Mouse (Mus musculus): Measurements from ENCODE around the gene Col4a1.

Gene Col4a1

DNA sequence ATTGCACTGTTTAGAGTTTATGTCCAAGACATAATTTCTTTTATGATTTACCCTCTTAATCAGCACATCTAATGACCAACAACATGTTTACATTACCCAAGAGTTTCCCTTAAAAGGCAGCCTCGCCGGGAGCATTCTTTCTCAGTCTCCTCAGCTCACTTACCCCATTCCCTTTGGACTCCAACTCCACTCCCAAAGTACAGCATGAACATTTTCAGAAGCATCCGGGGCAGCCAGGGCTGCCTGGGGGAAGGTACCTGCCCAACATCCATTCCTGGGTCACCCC is 13.4 kb downstream of the Col4a1 start:
- no peak for DNase-seq (ENCODE audit: low read depth, low spot score)

DNA sequence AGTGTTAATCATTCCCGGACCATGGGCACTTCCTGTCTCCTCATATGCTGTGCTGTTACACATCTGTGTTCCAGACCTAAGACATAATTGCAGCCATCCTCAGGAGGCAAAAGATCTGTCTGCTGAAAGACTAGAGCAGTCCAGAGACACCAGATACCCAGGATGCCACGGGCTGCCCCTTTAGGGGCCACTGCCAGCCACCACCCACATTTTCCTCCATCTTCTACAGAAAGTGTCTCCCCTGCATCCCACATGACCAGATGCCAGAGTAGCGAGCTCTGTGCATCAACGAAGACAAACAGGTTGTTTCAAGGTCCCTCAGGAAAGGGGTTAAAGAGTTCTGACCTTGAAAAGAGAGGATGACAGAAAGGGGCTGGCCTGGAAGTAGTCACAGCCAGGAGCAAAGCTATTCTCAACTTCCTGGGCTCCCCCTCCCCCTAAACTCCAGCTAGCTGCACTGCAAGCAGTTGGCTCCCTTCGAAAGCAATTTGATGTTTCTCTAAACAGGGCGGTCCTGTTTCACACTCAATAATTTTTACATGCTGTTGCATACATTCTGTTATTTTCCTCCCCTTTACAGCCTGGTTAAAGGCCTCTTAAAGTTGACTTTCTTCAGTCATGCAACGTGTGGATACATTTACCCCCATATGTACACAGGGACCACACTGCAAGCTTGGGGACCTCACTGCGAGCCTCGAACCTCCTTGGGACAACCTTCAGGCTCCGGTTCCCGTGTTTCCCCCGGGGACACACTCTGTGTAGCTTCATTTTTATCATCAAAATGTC is 13.9 kb downstream of the Col4a1 start:
- no peak for DNase-seq (ENCODE audit: low read depth, low spot score)

DNA sequence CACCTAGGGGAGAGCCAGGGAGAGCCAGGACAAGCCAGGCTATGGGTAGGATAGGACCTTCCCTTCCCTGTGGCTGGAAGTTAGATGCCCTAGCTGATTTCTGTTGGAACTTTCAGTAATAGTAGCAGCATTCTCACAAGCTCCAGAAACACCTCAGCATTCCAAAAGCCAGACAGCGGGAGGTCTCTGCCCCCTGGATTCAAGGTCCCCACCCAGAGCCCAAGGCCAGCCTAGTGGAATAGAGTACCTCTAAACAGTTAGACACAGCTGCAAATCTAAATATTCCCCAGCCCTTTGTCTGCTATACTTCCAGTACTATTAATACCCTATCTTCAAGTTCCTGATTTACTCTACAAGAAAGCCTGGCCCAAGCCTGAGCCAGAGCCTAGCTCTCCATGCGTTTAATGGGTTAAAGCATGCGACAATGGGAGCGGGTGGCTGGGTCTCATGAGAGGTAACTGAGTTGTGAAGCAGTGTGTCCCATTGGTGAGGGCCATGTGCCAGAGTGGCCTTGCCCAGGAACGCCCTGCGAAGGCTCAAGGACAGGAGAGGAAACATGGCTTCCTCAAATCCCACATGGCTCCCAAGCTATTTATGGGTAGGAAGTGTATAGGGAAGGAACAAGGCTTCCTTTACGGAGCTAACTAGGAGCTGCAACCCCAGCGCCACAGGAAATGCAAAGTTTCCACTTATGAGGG is 15.3 kb downstream of the Col4a1 start:
- DNase-seq (ENCODE audit: low read depth, low spot score), result no peak

DNA sequence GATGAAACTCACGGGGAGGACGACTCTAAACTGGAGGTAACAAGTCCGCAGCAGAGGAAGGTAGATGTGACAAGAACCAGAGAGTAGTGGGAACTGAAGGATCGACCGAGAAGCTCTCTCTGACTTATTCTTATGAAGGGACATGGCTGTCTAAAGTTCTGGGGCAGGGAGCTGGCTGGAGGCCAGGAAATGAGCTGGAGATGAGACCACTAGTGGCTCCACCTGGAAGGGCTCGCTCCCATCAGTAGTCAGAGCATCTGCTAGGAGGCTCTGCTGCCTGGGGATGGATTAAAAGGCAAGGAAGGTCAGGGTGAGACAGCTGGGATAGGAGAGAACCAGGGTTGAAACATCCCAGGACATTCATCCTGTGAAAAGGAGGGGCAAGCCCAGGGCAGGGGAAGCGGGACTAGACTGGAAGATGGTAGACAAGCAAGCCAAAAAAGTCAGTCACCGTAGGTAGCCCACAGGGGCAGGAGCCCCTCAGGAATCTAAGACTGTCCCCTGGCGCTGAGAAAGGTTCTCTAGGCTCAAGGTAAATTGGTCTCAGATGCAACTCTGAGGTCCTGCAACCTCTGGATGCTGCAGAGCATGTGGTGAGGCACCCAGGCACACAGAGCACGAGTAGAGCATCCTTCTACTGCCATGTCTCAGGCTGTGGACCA is 16.2 kb downstream of the Col4a1 start:
- DNase-seq (ENCODE audit: low read depth, low spot score), result no peak

DNA sequence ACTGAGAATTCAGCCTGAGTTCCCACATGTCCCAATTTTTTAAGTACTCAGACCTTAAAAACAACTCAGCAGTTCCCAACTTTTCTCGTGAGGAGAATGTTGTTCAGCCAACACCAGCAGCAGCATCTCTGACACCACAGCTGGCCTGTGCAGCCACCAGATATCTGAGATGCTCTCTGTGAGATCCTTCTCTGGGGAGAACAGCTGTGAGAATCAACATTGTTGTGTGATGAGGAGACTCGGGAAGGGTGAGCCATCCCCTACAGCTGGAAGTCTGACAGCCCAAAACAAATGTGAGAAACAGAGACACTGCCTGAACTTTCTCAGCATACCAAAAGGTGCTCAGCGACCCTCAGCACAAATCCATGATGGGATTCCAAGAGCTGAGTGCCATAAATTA is 20.0 kb downstream of the Col4a1 start:
- DNase-seq (ENCODE audit: low read depth, low spot score), result no peak

DNA sequence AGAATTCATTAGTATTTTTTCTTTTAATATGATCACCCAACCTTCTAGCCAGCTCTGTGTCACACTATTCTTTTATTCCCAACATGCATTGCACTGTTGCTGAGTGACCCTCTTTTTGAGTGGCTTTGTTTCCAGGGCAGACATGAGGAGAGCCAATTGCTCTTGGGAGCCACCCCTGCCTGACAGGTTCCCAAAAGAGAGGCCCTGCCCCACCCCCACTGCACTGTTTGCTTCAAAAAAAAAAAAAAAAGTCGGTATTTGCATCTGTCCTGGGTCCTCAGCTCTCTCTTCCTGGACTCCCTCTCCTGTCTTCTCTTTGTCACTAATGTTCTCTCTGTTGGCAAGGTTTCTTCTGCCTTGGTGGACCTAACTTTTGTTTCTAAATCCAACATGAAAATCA is 22.1 kb downstream of the Col4a1 start:
- no peak for DNase-seq (ENCODE audit: low read depth, low spot score)

DNA sequence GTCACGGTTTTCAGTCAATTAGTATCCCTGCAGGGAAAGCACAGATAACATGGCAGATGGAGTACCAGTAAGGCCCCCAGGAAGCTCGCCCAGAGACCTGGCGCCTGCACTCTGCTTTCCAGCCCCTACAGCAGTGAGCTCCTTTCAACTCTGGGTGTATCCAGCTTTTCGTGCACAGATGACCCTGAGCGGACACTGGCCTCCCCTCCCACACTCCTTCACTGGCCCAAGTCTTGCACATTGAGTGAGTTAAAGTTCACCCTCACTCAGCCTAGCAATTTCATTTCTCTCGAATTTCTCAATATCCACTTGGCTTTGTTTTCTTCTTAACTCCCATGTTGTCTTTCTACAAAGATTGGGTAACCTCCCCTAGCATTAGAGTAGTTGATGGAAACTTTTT is 24.3 kb downstream of the Col4a1 start:
- no peak for DNase-seq (ENCODE audit: low read depth, low spot score)

DNA sequence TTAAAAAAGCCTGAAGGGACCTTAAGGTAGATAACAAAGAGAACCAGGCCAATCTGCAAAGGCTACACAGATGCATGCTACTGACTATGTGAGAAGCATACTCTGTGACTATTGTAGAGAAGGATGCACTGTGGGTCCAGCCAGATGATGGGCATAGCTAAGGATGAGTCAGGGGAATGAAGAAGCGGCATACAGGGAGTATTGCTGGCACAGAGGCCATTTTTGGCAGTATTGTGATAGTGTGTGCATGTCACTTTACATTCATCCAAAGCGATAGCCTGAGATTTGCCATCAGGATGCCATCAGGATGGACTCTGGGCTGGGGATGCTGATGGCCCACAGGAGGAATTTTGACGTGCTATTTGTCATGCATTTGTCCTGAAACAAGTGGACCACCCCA is 25.5 kb downstream of the Col4a1 start:
- DNase-seq (ENCODE audit: low read depth, low spot score), result no peak

DNA sequence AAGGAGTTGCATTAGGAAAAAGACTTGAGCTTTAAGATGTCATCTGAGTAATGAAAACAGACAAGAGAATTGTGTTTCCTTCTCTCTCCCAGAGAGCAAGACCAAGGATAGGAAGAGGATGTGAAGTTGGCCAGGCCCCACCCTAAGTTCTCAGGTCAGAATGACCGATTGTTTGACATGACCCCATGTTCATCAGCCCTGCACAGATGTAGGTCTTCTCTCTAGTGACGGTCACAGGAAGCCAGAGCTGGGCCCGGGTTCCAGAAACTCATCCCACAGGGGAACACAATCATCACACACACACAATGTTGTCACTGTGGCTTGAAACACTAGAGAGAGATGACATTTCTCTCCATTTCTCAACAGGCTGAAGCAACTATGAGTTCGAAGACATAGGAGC is 27.2 kb downstream of the Col4a1 start:
- DNase-seq (ENCODE audit: low read depth, low spot score), result no peak

DNA sequence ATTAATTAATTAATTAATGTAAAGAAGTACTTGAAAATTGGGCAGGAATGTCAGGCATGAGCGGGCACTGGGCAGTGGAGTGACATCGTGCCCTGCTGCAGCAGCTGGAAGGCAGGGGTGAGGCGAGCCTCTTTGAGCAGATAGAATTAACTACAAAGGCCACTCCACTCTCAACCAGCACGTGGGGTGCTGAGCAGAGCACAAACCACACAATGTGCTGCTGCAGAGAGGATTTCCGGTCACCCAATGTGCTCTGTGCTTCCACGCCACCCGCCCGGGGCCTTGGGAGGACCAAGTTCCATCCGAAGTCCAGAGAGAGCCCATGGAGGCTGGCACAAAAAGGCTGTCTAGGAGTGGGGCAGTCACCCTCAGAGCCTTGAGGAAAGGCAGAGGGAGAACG is 29.4 kb downstream of the Col4a1 start:
- no peak for DNase-seq (ENCODE audit: low read depth, low spot score)

DNA sequence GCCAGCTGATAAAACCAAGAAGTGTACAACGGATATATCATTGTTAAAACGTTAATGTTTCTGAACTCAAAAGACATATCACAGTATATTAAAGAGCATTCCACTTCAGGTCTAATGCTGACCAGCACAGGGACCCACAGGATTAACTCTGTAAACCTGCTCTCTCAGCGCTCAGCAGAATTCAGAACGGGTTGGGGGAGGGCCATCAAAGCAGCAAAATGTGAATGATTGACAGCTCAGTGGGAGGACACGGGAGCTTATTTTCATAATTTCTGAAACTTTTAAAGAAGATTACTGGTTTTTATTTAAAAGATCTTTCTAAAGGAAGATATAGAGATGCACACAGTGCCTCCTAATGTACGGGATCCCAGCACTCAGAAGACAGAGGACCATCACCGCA is 29.9 kb downstream of the Col4a1 start:
- DNase-seq (ENCODE audit: low read depth, low spot score), result no peak

DNA sequence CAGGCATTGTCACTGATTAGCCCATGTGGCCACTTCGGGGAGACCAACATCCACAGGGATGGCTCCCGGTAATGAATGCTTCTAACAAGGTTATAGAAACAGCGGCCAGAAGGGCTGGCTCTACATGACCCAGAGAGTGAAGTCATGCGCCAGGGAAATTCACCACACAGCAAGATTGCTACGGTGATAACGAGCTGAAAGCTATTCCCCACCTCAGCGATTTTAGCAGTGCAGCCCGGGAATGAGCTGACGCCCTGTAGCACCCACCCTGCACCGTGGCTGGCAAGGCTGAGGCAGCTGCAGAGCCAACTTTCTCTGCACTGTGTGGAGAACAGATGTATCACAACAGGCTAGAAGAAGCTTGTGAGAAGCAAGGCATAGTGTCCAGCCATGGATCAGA is 30.5 kb downstream of the Col4a1 start:
- peak; percentile 31 for DNase-seq (ENCODE audit: low read depth, low spot score)

DNA sequence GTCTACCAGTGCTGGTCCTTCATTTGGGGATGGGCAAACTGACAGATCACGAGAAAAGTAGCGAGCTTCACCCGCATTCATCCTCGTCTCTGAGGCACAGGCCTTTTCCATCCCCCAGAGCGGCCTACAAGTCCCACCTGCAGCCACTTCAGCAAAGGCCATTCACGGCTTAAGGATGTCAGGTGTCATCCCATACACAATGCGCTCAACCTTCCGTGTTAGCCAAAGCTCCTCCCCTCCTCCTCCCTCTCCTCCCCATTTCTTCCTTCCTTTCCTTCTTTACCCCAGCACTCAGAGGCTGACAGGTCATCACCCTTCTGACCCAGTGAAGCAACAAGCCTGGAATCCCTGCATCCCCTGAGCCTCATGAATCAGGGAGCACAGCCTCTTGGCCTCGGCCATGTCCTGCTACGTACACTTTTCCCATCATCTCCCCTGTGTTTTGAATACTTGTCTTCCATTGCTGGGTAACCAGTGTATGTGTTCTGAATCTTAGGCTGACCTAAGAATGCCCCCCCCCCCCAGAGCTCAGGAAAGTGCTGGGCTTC is 31.8 kb downstream of the Col4a1 start:
- no peak for DNase-seq (ENCODE audit: low read depth, low spot score)

DNA sequence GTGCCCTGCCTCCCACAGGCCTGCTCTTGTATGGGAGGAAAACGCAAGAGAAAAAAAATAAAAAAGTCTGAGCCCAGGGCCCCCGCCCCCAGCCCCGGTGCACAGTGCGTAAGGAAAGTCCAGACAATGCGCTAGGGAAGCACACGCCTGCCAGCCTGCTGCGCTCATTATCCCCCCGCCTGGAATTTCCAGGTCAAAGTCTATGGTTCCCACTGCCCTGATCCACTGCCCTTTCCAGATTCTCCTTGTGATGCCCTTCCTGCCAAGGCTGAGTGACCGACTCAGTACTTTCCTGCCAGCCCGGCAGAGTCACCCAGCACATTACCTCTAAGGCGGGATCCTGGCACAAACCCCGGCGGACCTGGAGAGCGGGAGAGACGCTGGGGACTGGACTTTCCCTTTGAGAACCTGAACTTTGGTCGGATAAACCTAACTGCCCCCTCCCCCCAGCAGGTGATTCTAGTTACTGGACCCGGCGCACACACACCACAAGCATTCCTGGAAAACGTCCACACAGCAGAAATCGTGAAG is 33.3 kb downstream of the Col4a1 start:
- DNase-seq (ENCODE audit: low read depth, low spot score), result no peak

DNA sequence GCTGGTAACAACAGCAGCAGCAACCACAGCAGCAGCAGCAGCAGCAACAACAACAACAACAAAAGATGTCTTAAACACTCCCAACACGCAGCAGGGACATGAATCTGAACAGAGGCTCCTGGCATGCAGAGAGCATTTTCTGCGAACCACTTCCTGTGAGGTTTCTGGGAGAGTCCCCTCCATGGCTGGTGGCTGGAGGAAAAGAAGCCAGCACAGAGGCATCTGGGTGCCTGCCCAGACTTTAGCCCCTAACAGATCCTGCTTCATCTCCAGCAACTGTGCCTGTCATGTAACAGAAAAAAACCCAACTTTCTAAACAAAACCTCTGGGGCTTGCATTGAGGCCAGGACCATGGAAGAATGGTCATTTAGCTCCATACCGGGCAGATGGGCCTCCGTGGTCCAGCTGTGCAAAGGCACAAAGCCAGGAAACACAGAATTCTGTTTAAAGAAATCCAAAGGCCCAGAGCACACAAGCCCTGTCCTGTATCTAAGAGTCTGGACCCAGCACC is 34.5 kb downstream of the Col4a1 start:
- DNase-seq (ENCODE audit: low read depth, low spot score), result no peak

DNA sequence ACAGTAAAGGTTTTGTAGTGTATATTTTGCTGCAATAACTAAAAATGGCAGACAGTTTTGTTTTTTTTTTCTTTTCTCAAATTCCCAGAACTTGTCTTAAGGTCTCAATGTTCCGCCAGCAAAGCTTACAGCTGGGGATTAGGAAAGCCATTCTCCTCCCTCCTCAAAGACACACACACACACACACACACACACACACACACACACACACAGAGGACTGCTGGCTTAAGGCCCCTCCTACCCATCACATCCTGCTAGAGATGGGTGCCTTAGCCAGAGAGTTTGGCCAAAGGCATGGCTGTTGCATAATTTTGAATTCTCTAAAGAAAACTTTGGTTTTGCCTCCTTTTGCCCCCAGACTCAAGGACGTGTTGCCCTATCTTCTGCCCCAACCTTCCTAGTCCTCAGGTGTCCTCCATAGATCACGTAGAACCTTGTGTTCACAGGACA is 35.0 kb downstream of the Col4a1 start:
- DNase-seq (ENCODE audit: low read depth, low spot score), result peak; percentile 9

DNA sequence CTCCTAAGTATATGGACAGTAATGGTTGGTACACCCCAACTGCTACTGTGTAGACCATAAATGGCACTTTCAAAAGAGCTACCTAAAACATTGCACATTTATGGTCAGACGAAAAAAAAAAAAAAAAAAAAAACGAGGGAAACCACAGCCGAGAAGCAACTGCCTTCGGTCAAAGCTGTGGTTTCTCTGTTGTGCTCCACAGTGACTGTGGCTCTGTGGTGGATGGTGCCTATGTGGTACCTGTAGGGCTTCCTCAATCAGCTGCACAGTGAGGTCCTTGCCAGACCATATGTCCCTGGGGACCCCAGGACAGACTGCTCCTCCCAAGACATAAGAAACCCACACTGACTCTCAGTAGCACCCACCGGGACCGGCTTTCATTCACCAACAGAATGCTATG is 36.3 kb downstream of the Col4a1 start:
- no peak for DNase-seq (ENCODE audit: low read depth, low spot score)

DNA sequence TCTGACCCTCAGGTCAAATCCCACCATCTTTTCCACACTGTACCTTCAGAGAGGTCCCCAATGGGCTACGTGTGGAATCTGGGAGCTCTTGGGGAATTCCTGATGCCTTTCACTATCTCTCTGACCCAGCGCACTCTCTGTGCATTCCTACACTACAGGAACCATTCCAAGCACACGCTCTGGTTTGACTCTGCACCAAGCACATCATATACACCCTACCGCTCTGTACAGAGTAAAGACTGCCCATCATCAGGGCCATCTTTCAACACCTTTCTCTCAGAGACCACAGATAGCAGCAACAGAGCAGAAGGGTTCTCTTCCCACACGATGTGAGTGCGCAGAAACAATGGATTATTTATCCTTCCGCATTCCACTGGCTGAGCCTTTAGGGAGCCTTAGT is 38.2 kb downstream of the Col4a1 start:
- DNase-seq (ENCODE audit: low read depth, low spot score), result no peak

DNA sequence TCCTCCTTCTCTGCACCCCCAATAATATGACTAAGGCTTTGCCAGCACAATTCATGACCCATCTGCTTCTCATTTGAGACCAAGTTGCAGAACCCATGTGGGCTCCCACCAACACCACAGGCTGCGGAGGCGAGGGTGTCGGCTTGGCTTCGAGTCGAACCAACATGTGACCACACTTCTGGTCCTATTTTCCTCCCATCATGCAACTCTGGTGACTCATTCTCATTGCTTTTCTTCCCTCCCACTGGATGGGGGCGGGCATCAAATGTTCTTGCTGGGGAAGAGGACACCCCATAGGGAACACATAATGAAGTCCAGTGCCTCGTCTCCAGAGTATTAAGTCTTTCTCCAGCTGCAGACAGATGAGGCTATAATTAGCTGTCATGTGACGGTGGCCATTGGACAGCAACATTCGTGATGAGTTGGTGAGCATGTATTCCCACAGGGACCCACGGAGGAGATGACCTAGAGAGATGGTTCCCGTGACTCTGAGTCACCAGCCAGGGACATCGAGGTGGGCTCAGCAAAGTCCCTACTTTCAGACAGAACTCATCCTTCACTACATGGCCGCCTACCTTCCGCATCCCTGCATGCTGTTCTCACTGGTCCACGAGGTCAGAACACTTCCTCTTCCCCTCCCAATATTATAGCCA is 39.0 kb downstream of the Col4a1 start:
- DNase-seq (ENCODE audit: low read depth, low spot score), result peak; percentile 93

DNA sequence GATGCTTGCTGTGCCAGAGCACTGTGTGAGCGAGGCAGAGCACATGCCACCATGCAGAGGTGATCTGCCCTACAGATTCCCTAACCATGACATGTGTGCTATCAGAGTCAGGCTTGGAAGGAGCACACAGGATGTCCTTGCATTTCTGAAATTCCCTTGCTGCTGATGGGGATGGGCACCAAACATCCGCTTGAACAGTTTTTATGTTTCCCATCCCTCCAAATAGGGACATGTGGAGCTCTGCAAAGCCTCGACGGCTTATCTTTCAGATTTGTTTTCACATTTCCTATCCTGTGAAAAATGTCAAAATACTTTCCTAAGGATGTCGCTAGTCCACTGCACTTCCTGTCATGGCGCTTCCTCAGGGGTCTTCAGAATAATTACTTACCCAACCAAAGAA is 40.4 kb downstream of the Col4a1 start:
- no peak for DNase-seq (ENCODE audit: low read depth, low spot score)

DNA sequence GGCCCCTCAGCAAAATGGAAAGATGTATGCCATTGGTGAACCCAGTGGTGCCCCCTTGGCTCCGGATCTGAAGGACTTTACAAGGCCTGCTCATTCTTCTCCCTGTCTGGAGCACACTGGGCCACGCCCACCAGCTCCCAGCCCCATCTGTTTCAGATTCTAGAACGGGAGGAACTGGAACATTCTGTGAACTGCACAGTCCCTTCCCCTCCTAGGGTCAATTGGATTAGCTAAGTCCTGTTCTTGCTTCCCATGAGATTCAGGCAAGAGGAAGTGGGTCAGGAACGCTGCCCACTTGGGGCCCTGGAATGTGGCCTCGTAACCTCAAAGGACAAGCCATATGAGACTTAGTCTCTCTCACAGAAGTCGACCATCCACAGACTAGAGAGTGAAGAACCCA is 41.8 kb downstream of the Col4a1 start:
- peak; percentile 17 for DNase-seq (ENCODE audit: low read depth, low spot score)

DNA sequence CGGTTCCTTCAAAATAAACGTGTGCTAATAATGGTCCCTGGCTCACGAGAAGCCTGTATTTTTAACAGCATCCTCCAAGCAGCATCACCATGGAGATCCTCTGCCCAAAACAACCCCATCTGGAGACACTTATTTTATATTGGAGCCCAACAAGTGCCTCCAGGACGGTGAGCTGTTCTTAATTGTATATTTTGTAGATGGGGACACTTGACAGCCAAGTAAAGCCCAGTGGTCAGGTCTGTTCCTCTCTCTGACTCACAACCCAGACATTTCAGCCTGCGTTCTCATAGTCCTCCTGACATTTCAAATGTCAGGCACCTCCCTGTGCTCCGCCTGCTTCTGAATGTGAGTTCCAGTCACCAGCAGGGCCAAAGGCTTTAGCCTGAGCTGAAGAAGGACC is 43.9 kb downstream of the Col4a1 start:
- peak; percentile 51 for DNase-seq (ENCODE audit: low read depth, low spot score)
